Mouse (Mus musculus): ENCODE data around the gene Cdc123.

GRCm38 (mm10) chr2:5760479-5761008, 84.4 kb downstream of the Cdc123 start:
- TF ChIP-seq POLR2A (IDR thresholded peaks at IDR 0.05; ENCODE audit: extremely low read depth, insufficient read depth, low read length), result no peak
- TF ChIP-seq CTCF (IDR thresholded peaks at IDR 0.05; ENCODE audit: low read depth, low read length), result no peak
